8 mouse cellular contexts compared by ENCODE assay signal in the genomic region with DNA sequence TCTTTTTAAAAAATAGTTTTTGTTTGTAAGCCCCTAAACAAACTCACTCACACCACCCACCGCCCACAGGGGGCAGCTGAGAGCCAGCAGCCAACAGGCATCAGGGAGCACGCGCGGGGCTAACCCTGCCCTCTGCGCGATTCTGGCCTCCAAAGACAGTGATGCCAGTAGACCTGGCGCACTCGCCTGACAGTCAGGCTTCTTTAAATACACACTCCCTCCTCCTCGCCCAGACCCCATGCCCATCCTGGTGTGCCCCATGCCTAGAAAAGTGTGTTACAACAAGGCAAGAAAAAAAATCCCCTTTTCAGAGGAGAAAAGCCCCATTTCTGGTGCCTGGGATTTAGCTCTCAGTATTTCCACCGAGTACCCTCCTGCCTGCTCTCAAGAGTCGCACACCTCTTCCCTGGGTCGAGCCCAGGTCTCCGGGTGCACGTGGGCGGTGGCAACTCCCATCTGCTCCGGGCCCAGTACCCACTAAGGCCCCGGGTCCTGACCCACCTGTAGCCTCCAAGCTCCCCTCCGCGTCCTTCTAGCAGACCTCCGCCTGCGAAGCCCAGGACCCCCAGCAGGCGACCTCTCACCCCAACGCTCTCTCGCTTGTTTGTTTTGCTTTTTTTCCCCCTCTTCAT. TPM values are rescaled to one million over a fixed set of nuclear protein-coding genes. Genes with fewer than 3 reads are reported as not detected.
A peak's percentile ranks its signal among the peaks of the same experiment; 100 is the strongest.
DNase-seq lines count a peak whose midpoint lies in the region; ATAC-seq lines count a peak whose summit lies in the region.

No protein-coding gene starts in this region.

- peak overlapping the region; percentile 73 for H3K9ac ChIP-seq in forebrain, embryonic 13.5 days

- H3K27me3 ChIP-seq in forebrain, embryonic 13.5 days: peaks cover 38% of the 10 kb centered on the region

- WGBS in forebrain, embryonic 13.5 days: 1% methylated on average over 24 of the region's 24 CpGs
- 1% methylated on average over 24 of the region's 24 CpGs for WGBS in macrophage (ENCODE audit: missing documents)

- H3K79me2 ChIP-seq in macrophage (ENCODE audit: inconsistent target): peaks cover 55% of the 10 kb centered on the region

- no peaks in the 10 kb centered on the region for H3K9me3 ChIP-seq in forebrain, embryonic 13.5 days (replicated peaks)

- ATAC-seq in forebrain, embryonic 13.5 days: peak; percentile 63

- H3K36me3 ChIP-seq in forebrain, embryonic 13.5 days (ENCODE audit: poor library complexity, severe bottlenecking): no peaks in the 10 kb centered on the region
- H3K36me3 ChIP-seq in macrophage (ENCODE audit: inconsistent target): 0 out of 2 replicates have a peak, but pooled peaks cover 4% of the 10 kb centered on the region

- peak overlapping the region; percentile 99 for H3K4me2 ChIP-seq in forebrain, embryonic 13.5 days

- intact Hi-C loops in heart, postnatal 25 days (cut with DNase I): loop anchor here (1.0 to 5.0 kb wide), 7 partner anchors 41 to 237 kb away; no protein-coding TSS in a partner anchor

- peak overlapping the region; percentile 69 for H3K4me3 ChIP-seq in forebrain, embryonic 13.5 days
- peak overlapping the region; percentile 76 for H3K4me3 ChIP-seq in macrophage (ENCODE audit: inconsistent target)

- peak overlapping the region; percentile 6 for H3K27ac ChIP-seq in forebrain, embryonic 13.5 days
- peak overlapping the region; percentile 79 for H3K27ac ChIP-seq in macrophage

- peaks cover 37% of the 10 kb centered on the region for H3K4me1 ChIP-seq in forebrain, embryonic 13.5 days

- DNase-seq in ES-CJ7 (ENCODE audit: low read depth, low spot score): peak; percentile 76
- peak; percentile 56 for DNase-seq in adrenal gland, postnatal 25 days
- peak; percentile 65 for DNase-seq in heart, postnatal 25 days (ENCODE audit: low spot score)
- DNase-seq in kidney, postnatal 4 days: peak; percentile 79 to 86
- DNase-seq in retina, embryonic 14.5 days (ENCODE audit: low spot score): peak; percentile 80
- DNase-seq in yolk sac, embryonic 10.5 days (ENCODE audit: low spot score): no peak

RNA-seq across cellular contexts. Expression of a gene that starts 1.0 kb away (rescaled TPM):
- 7.7 and 11.4 TPM in 2 replicates for total RNA-seq in adrenal gland, postnatal 25 days (2021)
- 15.3 and 18.7 TPM in 2 replicates for polyA plus RNA-seq in forebrain, embryonic 13.5 days (2015; fragmentation: Nextera tagmentation; extraction: Ambion mirVana)
- 10 to 100 TPM; 50.3 to 51.5 TPM for total RNA-seq in heart, postnatal 25 days (2021)
- 100 to 1,000 TPM; 102 to 341 (median 172) TPM for total RNA-seq in macrophage (2018; cell fraction: chromatin; rRNA removed)
- 100 to 1,000 TPM in 2 of 26 experiments, 10 to 100 TPM in 24; 60.3 to 108 (median 79.2) TPM for total RNA-seq in macrophage (2018; cell fraction: cytosol; rRNA removed)
- total RNA-seq in macrophage (2018; cell fraction: nucleus; rRNA removed): 100 to 1,000 TPM in 23 of 26 experiments, 10 to 100 TPM in 3; 85.1 to 476 (median 159) TPM
- polyA plus RNA-seq in macrophage (2018): 50.8 to 80.6 TPM (median 73.2 TPM) in 3 replicates
